Comparison of ENCODE assay signal across 12 mouse cellular contexts in the genomic region with DNA sequence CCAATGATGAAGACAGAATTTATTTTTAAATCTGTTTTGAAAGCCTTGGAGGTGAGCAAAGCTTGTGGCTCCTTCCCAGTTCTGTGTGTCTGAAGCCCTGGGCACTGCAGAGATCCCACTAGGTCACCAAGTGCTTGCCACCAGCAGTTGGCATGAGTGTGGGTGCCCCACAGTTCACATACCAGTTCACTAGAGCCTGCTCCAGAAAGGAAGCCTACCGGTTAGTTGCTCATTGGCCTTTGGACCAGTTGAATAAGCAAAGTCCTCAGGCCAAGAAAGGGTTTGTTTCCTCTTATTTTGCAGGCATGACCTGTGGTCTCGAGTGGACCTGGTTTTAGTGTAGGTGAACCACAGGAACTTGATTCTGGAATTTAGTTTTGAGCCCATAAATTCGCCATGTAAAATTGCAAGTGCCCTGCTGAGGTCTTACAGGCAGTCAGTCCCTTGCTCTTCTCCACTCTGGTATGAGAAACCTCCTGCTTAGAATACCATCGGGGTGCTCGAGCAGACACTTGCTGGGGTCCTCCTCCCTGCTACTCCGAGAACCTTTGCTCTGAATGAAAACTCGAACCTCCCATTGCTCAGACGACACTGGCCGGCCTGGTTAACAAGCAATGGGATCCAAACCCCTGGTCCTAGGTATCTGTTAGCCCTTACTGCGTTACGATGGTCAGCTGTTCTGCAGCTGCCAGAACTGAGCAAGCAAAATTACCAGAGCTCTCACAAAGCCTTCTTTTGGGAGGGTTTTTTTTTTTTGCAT. TPM values are rescaled to one million over a fixed set of nuclear protein-coding genes. Genes with fewer than 3 reads are reported as not detected.
DNase-seq lines count a peak whose midpoint lies in the region; ATAC-seq and TF ChIP-seq lines count a peak whose summit lies in the region.
"Had no signal": no experiment of that assay in that cellular context is flagged by ENCODE, and none has a peak within 500 bp of the region (broad histone marks: within the 10 kb centered on the region; RNA-seq: fewer than 3 reads in every experiment).

No protein-coding gene starts in this region.

- intact Hi-C loops in gastrocnemius, adult 2 months (cut with DNase I) = no loop called here

- H3K36me3 ChIP-seq in midbrain, postnatal 0 days (ENCODE audit: insufficient read depth, low read length) = no peaks in the 10 kb centered on the region
- no peaks in the 10 kb centered on the region for H3K36me3 ChIP-seq in midbrain, embryonic 15.5 days (replicated peaks)
- H3K36me3 ChIP-seq in heart, embryonic 10.5 days = no peaks in the 10 kb centered on the region
- H3K36me3 ChIP-seq: heart, embryonic 12.5 days; liver, embryonic 13.5 days had no signal

- H3K9me3 ChIP-seq in midbrain, postnatal 0 days (ENCODE audit: low read length) = no peaks in the 10 kb centered on the region
- no peaks in the 10 kb centered on the region for H3K9me3 ChIP-seq in midbrain, embryonic 15.5 days
- H3K9me3 ChIP-seq in heart, embryonic 10.5 days = no peaks in the 10 kb centered on the region
- H3K9me3 ChIP-seq: liver, embryonic 13.5 days had no signal

- no peaks in the 10 kb centered on the region for H3K27me3 ChIP-seq in midbrain, postnatal 0 days (ENCODE audit: insufficient read depth, low read length)
- no peaks in the 10 kb centered on the region for H3K27me3 ChIP-seq in midbrain, embryonic 15.5 days (replicated peaks)
- H3K27me3 ChIP-seq in heart, embryonic 10.5 days (ENCODE audit: insufficient read depth, poor library complexity, severe bottlenecking) = peaks cover 36% of the 10 kb centered on the region

- DNase-seq in gastrocnemius, adult 2 months = no peak
- no peak for DNase-seq in gastrocnemius, postnatal 25 days
- DNase-seq in midbrain, postnatal 0 days (ENCODE audit: low spot score) = no peak
- DNase-seq in kidney, adult 8-10 months = peak; percentile 78 to 89
- no peak for DNase-seq in heart, embryonic 10.5 days (ENCODE audit: low spot score)
- no peak for DNase-seq in heart, adult 11 months
- DNase-seq: liver, embryonic 13.5 days; lung, postnatal 36 days had no signal

- ATAC-seq in midbrain, postnatal 0 days (ENCODE audit: low FRiP score) = no peak
- no peak for ATAC-seq in midbrain, embryonic 15.5 days (replicated peaks)
- ATAC-seq: inflammation-experienced regulatory T-cells, adult 6 months had no signal

- TF ChIP-seq POLR2A in olfactory bulb, adult 2 months (IDR thresholded peaks at IDR 0.05; ENCODE audit: insufficient read depth, low read depth, low read length) = no peak

- 76% methylated on average over 11 of the region's 11 CpGs for WGBS in midbrain, postnatal 0 days
- 75% methylated on average over 11 of the region's 11 CpGs for WGBS in midbrain, embryonic 15.5 days
- WGBS in olfactory bulb, adult 2 months = 49% methylated on average over 11 of the region's 11 CpGs
- 75% methylated on average over 11 of the region's 11 CpGs for WGBS in heart, embryonic 10.5 days

- H3K27ac ChIP-seq in gastrocnemius, adult 2 months = no peak overlapping the region
- H3K27ac ChIP-seq in midbrain, postnatal 0 days (ENCODE audit: low read depth, low read length) = no peak overlapping the region
- H3K27ac ChIP-seq in midbrain, embryonic 15.5 days = no peak overlapping the region
- no peak overlapping the region for H3K27ac ChIP-seq in olfactory bulb, adult 2 months (ENCODE audit: insufficient read depth, low read depth, low read length)
- no peak overlapping the region for H3K27ac ChIP-seq in heart, embryonic 10.5 days
- H3K27ac ChIP-seq: liver, embryonic 13.5 days had no signal

- TF ChIP-seq CTCF in gastrocnemius, adult 2 months (IDR thresholded peaks at IDR 0.05) = no peak
- no peak for TF ChIP-seq CTCF in midbrain, postnatal 0 days (IDR thresholded peaks at IDR 0.05)
- no peak for TF ChIP-seq CTCF in olfactory bulb, adult 2 months (IDR thresholded peaks at IDR 0.05; ENCODE audit: insufficient read depth, low read depth, low read length)

- H3K4me1 ChIP-seq in midbrain, postnatal 0 days (ENCODE audit: insufficient read depth, low read length) = no peaks in the 10 kb centered on the region; the same call in 1 of the 2 replicates
- peaks cover 7% of the 10 kb centered on the region; the same call in 1 of the 2 replicates for H3K4me1 ChIP-seq in midbrain, embryonic 15.5 days
- peaks cover 23% of the 10 kb centered on the region for H3K4me1 ChIP-seq in olfactory bulb, adult 2 months (ENCODE audit: control insufficient read depth, insufficient read depth, low read length)
- peaks cover 26% of the 10 kb centered on the region for H3K4me1 ChIP-seq in heart, embryonic 10.5 days

- H3K4me3 ChIP-seq in gastrocnemius, adult 2 months = peak overlapping the region; percentile 80
- peak overlapping the region; percentile 64 for H3K4me3 ChIP-seq in midbrain, postnatal 0 days (ENCODE audit: low read depth, low read length)
- H3K4me3 ChIP-seq in midbrain, embryonic 15.5 days = no peak overlapping the region
- peak overlapping the region; percentile 61 for H3K4me3 ChIP-seq in olfactory bulb, adult 2 months (ENCODE audit: insufficient read depth, low read depth, low read length)
- no peak overlapping the region for H3K4me3 ChIP-seq in heart, embryonic 10.5 days
- H3K4me3 ChIP-seq: heart, embryonic 12.5 days; liver, embryonic 13.5 days had no signal

- peak overlapping the region; percentile 76 for H3K4me2 ChIP-seq in midbrain, postnatal 0 days (ENCODE audit: low read depth, low read length, poor library complexity, severe bottlenecking)
- H3K4me2 ChIP-seq in midbrain, embryonic 15.5 days = no peak overlapping the region; the same call in 1 of the 2 replicates
- H3K4me2 ChIP-seq: heart, embryonic 12.5 days; liver, embryonic 13.5 days had no signal

- H3K9ac ChIP-seq in midbrain, postnatal 0 days (replicated peaks; ENCODE audit: low read length, poor library complexity, severe bottlenecking) = no peak overlapping the region
- no peak overlapping the region for H3K9ac ChIP-seq in midbrain, embryonic 15.5 days
- H3K9ac ChIP-seq: heart, embryonic 12.5 days; liver, embryonic 13.5 days had no signal

RNA-seq across cellular contexts. Expression of a gene that starts 2.0 kb away (rescaled TPM):
- total RNA-seq in gastrocnemius, adult 2 months (2021) = 1 to 10 TPM; 1.3 to 4.2 TPM
- 1 to 10 TPM; 1.5 to 3.6 TPM for total RNA-seq in gastrocnemius, postnatal 25 days (2021)
- 85.3 and 87.3 TPM in 2 replicates for total RNA-seq in midbrain, postnatal 0 days (2014; rRNA removed)
- polyA plus RNA-seq in midbrain, postnatal 0 days (2015; fragmentation: Nextera tagmentation; extraction: Ambion mirVana) = 50.6 and 51.7 TPM in 2 replicates
- 37.9 and 40.3 TPM in 2 replicates for polyA plus RNA-seq in midbrain, embryonic 15.5 days (2015; fragmentation: Nextera tagmentation; extraction: Ambion mirVana)
- polyA plus RNA-seq in olfactory bulb, adult 2 months (2012; ENCODE audit: insufficient read depth, insufficient read length, low replicate concordance, missing spikeins) = not detected in 2 replicates
- polyA plus RNA-seq in heart, embryonic 10.5 days (2016; fragmentation: Nextera tagmentation; extraction: Ambion mirVana) = 0.35 and 1.6 TPM in 2 replicates
- polyA plus RNA-seq: inflammation-experienced regulatory T-cells, adult 6 months had no signal

Comparison
In these comparisons a context has a peak if more than half of its experiments do, and no peak if none do; other contexts are left out.
1. H3K4me3 ChIP-seq: peak in gastrocnemius, adult 2 months (single experiment), midbrain, postnatal 0 days (single experiment) and olfactory bulb, adult 2 months (single experiment); none in midbrain, embryonic 15.5 days (single experiment) and heart, embryonic 10.5 days (single experiment).
2. DNase-seq: peak in kidney, adult 8-10 months (2 of 2); none in gastrocnemius, adult 2 months (single experiment), gastrocnemius, postnatal 25 days (single experiment), midbrain, postnatal 0 days (single experiment), heart, embryonic 10.5 days (single experiment) and heart, adult 11 months (single experiment).
3. RNA of a gene that starts 2.0 kb away (polyA plus RNA-seq): 50.6 to 51.7 TPM in midbrain, postnatal 0 days and 37.9 to 40.3 TPM in midbrain, embryonic 15.5 days; 0.35 to 1.6 TPM in heart, embryonic 10.5 days and not detected in olfactory bulb, adult 2 months; every median in the first group is over 10 times any median in the second.